Mouse (Mus musculus): ENCODE data around the gene Rbm6. TPM values are rescaled to one million over a fixed set of nuclear protein-coding genes. Genes with fewer than 3 reads are reported as not detected.

Gene Rbm6
- polyA plus RNA-seq, 1 experiment from 2014 or later = 112 TPM

DNA sequence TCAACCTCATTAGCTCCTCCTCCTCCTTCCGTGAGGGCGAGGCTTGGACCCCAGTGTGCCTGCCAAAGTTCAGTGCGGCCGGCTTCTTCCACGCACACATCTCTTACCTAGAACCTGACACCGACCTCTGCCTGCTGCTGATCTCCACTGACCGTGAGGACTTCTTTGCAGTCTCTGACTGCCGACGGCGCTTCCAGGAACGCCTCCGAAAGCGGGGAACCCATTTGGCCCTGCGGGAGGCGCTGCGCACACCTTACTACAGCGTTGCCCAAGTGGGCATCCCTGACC lies 28.5 kb upstream of the Rbm6 start:
- Histone ChIP-seq H3K27ac (no peak overlapping the region; the same call in 1 of the 2 replicates), H3K4me1 (peaks cover 33% of the 10 kb centered on the region), H3K27me3 (ENCODE audit: poor library complexity, severe bottlenecking) (peaks cover 60% of the 10 kb centered on the region), H3K36me3 (replicated peaks) (peaks cover 15% of the 10 kb centered on the region), H3K9me3 (no peaks in the 10 kb centered on the region), H3K4me3 (peak overlapping the region; percentile 55)
- no peak for DNase-seq (ENCODE audit: extremely low spot score, low spot score)
- WGBS = 8% methylated on average over 17 of the region's 17 CpGs

DNA sequence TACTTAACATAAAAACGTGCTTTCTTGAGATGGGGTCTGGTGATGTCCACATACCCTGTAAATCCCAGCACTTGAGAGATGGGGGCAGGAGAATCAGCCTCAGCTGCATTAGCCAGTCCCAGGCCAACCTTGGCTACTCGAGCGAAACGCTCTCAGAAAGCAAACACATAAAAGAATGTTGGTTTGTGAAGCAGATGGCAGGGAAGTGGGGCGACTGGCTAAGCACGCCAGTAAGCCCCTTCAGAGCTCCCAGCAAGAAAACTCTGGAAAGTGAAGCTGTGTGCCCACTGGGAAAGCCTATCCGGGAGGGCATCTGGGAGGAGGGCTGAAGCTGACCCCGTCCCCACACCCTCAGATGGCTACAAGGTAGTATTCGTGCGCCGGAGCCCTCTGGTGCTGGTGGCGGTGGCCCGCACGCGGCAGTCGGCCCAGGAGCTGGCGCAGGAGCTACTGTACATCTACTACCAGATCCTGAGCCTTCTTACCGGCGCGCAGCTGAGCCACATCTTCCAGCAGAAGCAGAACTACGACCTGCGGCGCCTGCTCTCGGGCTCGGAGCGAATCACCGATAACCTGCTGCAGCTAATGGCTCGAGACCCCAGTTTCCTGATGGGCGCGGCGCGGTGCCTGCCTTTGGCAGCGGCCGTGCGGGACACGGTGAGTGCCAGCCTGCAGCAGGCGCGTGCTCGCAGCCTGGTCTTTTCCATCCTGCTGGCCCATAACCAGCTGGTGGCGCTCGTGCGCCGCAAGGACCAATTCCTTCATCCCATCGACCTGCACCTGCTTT lies 28.0 kb upstream of the Rbm6 start:
- peaks cover 15% of the 10 kb centered on the region for H3K36me3 ChIP-seq (replicated peaks)
- peaks cover 55% of the 10 kb centered on the region for H3K27me3 ChIP-seq (ENCODE audit: poor library complexity, severe bottlenecking)
- 2% methylated on average over 44 of the region's 44 CpGs for WGBS
- peaks cover 28% of the 10 kb centered on the region for H3K4me1 ChIP-seq
- peak overlapping the region; percentile 62 for H3K27ac ChIP-seq
- H3K4me3 ChIP-seq = peak overlapping the region; percentile 55
- no peaks in the 10 kb centered on the region for H3K9me3 ChIP-seq
- peak; percentile 75 for DNase-seq (ENCODE audit: extremely low spot score, low spot score)

DNA sequence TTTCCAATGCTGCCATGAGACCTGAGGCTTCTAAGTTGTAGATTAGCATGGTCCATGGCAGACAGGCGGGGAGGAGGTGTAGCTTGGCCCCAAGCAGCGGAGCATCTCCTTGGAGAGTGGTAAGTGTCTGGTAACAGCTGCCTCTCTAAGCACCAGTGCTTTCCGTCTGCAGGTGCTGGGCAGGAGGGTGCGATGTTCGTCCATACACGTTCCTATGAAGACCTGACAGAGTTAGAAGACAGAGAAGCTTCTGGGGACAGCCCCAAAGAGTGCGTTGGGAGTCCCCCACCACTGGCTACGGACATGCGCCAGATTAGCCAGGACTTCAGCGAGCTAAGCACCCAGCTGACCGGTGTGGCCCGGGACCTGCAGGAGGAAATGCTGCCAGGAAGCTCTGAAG lies 26.8 kb upstream of the Rbm6 start:
- H3K36me3 ChIP-seq (replicated peaks) = peaks cover 15% of the 10 kb centered on the region
- 70% methylated on average over 12 of the region's 12 CpGs for WGBS
- no peak for DNase-seq (ENCODE audit: extremely low spot score, low spot score)
- no peak overlapping the region for H3K4me3 ChIP-seq
- peaks cover 46% of the 10 kb centered on the region for H3K27me3 ChIP-seq (ENCODE audit: poor library complexity, severe bottlenecking)
- peaks cover 22% of the 10 kb centered on the region for H3K4me1 ChIP-seq
- no peaks in the 10 kb centered on the region for H3K9me3 ChIP-seq
- no peak overlapping the region for H3K27ac ChIP-seq

DNA sequence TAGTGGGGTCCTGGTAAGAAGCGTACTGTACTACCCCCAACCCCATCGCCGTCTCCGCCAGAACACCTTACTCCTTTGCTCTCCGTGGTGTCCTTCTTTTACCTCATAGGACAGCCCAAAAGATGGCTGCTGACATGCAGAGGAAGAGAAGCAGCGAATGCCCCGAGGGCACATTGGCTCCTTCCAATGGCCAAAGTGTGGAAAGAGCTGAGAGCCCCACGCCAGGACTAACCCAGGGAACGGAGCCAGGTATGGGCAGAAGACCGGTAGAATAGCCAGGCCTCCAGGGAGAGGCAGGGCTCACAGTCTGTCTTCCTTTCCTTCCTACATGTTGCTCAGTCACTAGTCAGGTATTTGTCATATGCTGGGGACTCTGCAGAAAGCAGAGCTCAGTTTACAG lies 25.5 kb upstream of the Rbm6 start:
- H3K27ac ChIP-seq = no peak overlapping the region
- no peaks in the 10 kb centered on the region for H3K9me3 ChIP-seq
- WGBS = 83% methylated on average over 10 of the region's 10 CpGs
- DNase-seq (ENCODE audit: extremely low spot score, low spot score) = no peak
- peaks cover 45% of the 10 kb centered on the region for H3K27me3 ChIP-seq (ENCODE audit: poor library complexity, severe bottlenecking)
- H3K4me1 ChIP-seq = peaks cover 21% of the 10 kb centered on the region
- no peak overlapping the region for H3K4me3 ChIP-seq
- peaks cover 15% of the 10 kb centered on the region for H3K36me3 ChIP-seq (replicated peaks)

DNA sequence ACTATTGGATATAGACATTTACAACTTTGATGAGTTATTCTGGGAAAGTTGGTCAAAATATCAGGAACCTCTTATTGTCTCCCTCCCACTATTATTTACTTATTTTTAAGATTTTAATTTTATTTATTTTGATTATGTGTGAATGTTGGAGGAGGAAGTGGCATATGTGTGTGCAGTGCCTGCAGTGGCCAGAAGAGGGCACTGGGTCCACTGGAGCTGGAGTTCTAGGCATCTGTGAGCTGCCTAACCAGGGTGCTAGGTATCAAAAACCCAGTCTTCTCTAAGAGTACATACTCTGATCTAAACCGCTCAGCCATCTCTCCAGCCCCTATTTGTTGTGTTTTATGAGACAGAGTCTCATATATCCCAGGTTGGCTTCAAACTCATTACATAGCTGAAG lies 18.0 kb upstream of the Rbm6 start:
- H3K27ac ChIP-seq = no peak overlapping the region
- WGBS = 94% methylated on average over 1 of the region's 1 CpGs
- DNase-seq (ENCODE audit: extremely low spot score, low spot score) = no peak

DNA sequence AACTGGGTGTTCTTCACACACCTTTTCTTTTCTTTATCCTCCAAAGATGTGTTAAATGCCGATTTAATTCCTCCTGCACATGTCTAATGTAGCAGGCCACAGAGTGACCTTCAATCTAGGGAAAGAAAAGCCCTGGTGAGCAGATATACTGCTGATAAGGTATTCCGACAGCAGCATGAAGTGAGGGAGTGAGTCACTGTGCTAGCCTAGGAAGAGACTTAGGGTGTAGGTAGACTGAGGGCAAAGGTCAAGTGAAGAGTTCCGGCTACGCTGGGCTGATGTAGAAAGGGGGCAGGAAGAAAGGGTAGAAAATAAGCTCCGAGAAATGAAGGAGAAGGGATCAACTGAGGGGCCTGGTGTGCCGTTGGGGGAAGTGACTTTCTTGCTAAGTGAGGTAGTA lies 17.2 kb upstream of the Rbm6 start:
- WGBS = 90% methylated on average over 6 of the region's 6 CpGs
- no peak overlapping the region for H3K4me3 ChIP-seq
- peaks cover 20% of the 10 kb centered on the region for H3K27me3 ChIP-seq (ENCODE audit: poor library complexity, severe bottlenecking)
- H3K36me3 ChIP-seq (replicated peaks) = no peaks in the 10 kb centered on the region
- H3K27ac ChIP-seq = no peak overlapping the region
- peaks cover 14% of the 10 kb centered on the region for H3K4me1 ChIP-seq
- no peak for DNase-seq (ENCODE audit: extremely low spot score, low spot score)
- no peaks in the 10 kb centered on the region for H3K9me3 ChIP-seq

More for the DNA sequence above, 18.0 kb upstream of the Rbm6 start:
- H3K4me1 ChIP-seq = peaks cover 14% of the 10 kb centered on the region
- no peak overlapping the region for H3K4me3 ChIP-seq
- H3K27me3 ChIP-seq (ENCODE audit: poor library complexity, severe bottlenecking) = peaks cover 14% of the 10 kb centered on the region
- H3K36me3 ChIP-seq (replicated peaks) = no peaks in the 10 kb centered on the region
- H3K9me3 ChIP-seq = no peaks in the 10 kb centered on the region

DNA sequence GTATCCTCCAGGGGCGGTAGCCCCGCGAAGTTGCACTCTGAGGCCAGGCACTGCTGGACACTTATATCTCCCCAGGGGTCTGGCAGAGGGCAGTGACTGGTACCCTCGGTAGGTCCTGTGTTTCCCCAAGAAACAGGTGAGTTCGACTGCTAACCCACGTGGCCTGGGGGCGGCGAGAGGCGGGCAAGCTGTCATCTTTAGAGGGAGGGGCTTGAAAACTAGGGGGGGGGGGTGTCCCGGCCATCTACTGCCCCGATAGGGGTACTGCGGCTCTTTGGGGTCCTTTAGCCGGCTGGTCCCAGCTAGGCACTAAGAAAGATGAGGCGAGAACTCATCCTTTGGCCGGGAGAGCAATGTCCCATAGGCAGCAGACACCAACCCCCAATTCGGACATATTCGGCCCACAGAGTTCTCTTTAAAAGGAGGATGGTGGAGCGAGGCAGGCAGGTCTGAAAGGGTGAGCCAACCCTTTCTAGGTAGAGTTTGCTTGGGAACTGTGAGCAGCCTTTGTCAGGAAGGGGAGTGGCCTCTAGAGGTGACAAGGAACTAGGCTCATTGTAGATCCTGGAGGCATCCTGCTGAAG lies 15.3 kb upstream of the Rbm6 start:
- H3K27ac ChIP-seq = peak overlapping the region; percentile 74
- WGBS = under 1% methylated on average over 18 of the region's 18 CpGs

DNA sequence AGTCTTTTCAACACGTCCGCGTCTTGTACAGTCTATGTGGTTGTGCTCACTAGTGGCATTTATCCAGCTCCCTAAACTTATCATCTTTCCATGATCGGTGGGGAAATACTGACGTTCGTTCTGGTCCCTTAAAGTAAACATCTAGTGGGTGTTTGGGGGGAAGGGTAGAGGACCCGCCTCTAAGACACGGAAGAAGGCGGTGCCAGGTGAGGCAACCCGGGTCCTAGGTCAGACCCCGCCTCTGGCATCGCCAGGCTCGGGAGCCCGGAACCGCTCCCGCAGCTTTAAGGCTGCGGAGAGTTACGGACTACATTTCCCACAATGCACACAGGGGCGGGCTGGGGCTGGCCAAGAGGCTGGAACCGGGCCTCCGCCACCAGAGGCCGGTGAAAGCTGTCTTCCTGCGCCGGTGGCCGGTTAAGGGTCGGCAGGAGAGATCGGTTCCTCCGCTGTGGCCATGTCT lies 14.8 kb upstream of the Rbm6 start, which contains the start of gene Mon1a:
Gene Mon1a (plus strand): TSS at position 348 of the 463 bp plus-strand sequence.
- H3K4me3 ChIP-seq = peak within 1 kb of the TSS; percentile 65
- peaks cover 20% of the 10 kb centered on the region for H3K27me3 ChIP-seq (ENCODE audit: poor library complexity, severe bottlenecking)
- peak; percentile 82 for DNase-seq (ENCODE audit: extremely low spot score, low spot score)
- no peaks in the 10 kb centered on the region for H3K36me3 ChIP-seq (replicated peaks)
- H3K4me1 ChIP-seq = peaks cover 14% of the 10 kb centered on the region
- under 1% methylated on average over 28 of the region's 28 CpGs for WGBS
- no peaks in the 10 kb centered on the region for H3K9me3 ChIP-seq
- peak within 1 kb of the TSS; percentile 74 for H3K27ac ChIP-seq

More for the DNA sequence above, 15.3 kb upstream of the Rbm6 start:
- DNase-seq (ENCODE audit: extremely low spot score, low spot score) = no peak
- H3K4me3 ChIP-seq = peak overlapping the region; percentile 65
- peaks cover 14% of the 10 kb centered on the region for H3K4me1 ChIP-seq
- peaks cover 20% of the 10 kb centered on the region for H3K27me3 ChIP-seq (ENCODE audit: poor library complexity, severe bottlenecking)
- no peaks in the 10 kb centered on the region for H3K9me3 ChIP-seq
- no peaks in the 10 kb centered on the region for H3K36me3 ChIP-seq (replicated peaks)

DNA sequence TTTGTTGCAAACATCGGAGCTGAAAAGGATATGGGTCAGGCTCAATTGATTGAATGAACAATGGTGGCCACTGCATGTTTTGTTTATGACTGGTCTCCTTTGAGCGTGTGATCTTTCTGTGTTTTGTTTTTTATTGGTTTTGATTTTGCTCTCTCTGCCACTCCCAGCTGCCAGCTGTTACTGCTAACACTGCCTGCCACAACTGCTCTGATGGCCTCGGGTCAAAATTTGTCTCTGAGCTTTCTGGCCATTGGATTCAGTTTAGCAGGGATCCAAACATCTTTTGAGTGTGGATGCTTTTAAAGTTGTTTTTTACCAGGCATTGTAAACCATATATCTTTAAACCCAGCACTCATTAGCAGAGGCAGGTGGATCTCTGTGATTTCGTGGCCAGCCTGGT lies 7.4 kb upstream of the Rbm6 start:
- Histone ChIP-seq H3K27ac (no peak overlapping the region), H3K9me3 (no peaks in the 10 kb centered on the region), H3K4me1 (no peaks in the 10 kb centered on the region), H3K4me3 (no peak overlapping the region), H3K27me3 (ENCODE audit: poor library complexity, severe bottlenecking) (no peaks in the 10 kb centered on the region), H3K36me3 (replicated peaks) (no peaks in the 10 kb centered on the region)
- 80% methylated on average over 4 of the region's 4 CpGs for WGBS
- no peak for DNase-seq (ENCODE audit: extremely low spot score, low spot score)

DNA sequence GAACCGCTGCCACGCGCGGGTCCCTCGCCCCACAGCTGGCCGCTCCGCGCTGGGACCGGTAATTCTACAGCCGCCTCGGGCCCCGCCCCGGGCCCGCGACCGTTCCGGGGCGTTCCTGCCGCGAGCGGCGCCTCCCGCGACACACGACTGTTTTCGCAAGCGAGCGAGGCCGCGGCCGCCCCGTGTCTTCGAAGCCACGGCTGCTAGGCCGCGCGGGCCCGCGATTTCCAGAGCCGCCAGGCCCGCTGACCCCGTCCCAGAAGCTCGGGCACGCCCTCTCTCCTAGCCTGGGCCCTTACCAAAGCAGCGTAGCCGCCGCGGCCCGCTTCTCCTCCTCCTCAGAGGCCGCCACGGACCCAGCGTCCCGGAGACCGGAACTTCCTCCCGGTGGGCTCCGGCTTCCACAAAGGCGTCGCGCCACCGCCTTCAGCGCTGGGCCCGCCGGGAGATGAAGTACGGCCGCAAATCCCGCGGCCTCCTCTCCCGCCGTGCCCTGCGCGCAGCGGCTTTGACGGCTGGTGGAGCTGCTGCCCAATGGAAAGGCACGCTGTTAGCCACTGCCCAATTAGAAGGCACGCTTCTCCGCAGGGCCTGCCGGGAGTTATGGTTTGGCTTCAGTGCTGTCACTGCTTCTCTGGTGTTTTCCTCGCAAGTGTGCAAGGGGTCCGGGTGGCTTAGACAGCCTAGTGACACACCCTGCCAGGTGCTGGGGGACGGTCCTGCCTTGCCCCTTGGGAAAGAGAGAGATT lies 513 bp downstream of the Rbm6 start:
- peak overlapping the region; percentile 98 for H3K27ac ChIP-seq
- peaks cover 25% of the 10 kb centered on the region for H3K36me3 ChIP-seq (replicated peaks)
- no peaks in the 10 kb centered on the region for H3K9me3 ChIP-seq
- peak; percentile 94 for DNase-seq (ENCODE audit: extremely low spot score, low spot score)
- peak overlapping the region; percentile 94 for H3K4me3 ChIP-seq
- WGBS = under 1% methylated on average over 79 of the region's 80 CpGs
- H3K4me1 ChIP-seq = peaks cover 19% of the 10 kb centered on the region
- no peaks in the 10 kb centered on the region for H3K27me3 ChIP-seq (ENCODE audit: poor library complexity, severe bottlenecking)

DNA sequence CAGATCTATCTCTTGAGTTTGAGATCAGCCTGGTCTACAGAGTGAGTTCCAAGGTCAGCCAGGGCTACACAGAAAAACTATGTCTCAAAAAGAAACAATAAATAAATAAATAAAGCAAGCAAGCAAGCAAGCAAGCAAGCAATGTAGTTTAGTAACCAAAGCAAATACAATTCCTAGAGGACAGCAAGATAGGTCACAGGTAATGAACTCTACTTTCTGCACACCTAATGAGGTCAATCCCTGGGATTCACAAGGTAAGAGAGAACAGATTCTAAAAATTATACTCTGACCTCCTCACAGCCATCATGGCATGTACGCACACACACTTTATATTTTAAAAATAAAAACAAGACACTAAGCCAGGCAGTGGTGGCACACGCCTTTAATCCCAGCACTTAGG lies 7.0 kb downstream of the Rbm6 start:
- Histone ChIP-seq H3K4me1 (peaks cover 3% of the 10 kb centered on the region), H3K27ac (no peak overlapping the region), H3K9me3 (no peaks in the 10 kb centered on the region), H3K27me3 (ENCODE audit: poor library complexity, severe bottlenecking) (no peaks in the 10 kb centered on the region), H3K36me3 (replicated peaks) (peaks cover 53% of the 10 kb centered on the region), H3K4me3 (no peak overlapping the region)
- no peak for DNase-seq (ENCODE audit: extremely low spot score, low spot score)
- 100% methylated on average over 2 of the region's 2 CpGs for WGBS

DNA sequence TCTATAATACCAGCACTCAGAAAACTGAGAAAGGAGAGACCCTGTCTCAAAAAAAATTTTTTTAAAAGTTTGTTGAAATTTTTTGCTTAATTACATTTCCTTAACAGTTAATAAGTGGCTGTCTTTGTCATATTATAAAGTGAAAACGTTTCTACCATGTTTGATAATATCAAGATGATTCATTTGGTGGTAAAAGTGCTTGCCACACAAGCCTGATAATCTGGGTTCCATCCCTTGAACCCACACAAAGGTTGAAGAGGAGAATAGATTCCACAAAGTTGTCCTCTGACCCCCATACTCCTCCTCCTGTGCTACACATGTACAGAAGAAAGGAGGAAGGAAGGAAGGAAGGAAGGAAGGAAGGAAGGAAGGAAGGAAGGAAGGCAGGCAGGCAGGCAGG lies 8.5 kb downstream of the Rbm6 start:
- no peak for DNase-seq (ENCODE audit: extremely low spot score, low spot score)
- Histone ChIP-seq H3K27me3 (ENCODE audit: poor library complexity, severe bottlenecking) (no peaks in the 10 kb centered on the region), H3K36me3 (replicated peaks) (peaks cover 50% of the 10 kb centered on the region), H3K4me3 (no peak overlapping the region), H3K27ac (no peak overlapping the region), H3K4me1 (no peaks in the 10 kb centered on the region), H3K9me3 (no peaks in the 10 kb centered on the region)
- WGBS = 76% methylated on average over 1 of the region's 1 CpGs

DNA sequence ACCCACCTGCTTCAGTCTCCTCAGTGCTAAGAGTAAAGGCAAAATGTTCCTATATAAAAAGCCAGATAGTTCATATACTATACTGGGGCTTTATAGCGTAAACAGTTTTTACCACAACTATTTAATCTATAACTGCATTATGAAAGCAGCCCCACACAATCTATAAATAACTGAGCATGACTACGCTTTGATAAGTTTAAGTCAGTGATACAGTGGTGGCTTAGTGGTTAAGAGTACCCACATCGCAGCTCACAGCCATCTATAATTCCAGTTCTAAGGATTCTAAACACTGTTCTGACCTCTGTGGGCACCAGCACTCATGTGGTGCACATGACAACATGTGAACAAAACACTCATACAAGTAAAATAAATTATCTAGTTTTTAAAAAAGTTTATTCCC lies 14.7 kb downstream of the Rbm6 start:
- H3K36me3 ChIP-seq (replicated peaks) = peaks cover 75% of the 10 kb centered on the region
- no peaks in the 10 kb centered on the region for H3K27me3 ChIP-seq (ENCODE audit: poor library complexity, severe bottlenecking)
- WGBS = 96% methylated on average over 3 of the region's 3 CpGs
- H3K4me1 ChIP-seq = no peaks in the 10 kb centered on the region
- H3K4me3 ChIP-seq = no peak overlapping the region
- no peaks in the 10 kb centered on the region for H3K9me3 ChIP-seq
- no peak overlapping the region for H3K27ac ChIP-seq
- DNase-seq (ENCODE audit: extremely low spot score, low spot score) = no peak
